Comparison of ENCODE assay signal across 9 mouse cellular contexts in the genomic region with DNA sequence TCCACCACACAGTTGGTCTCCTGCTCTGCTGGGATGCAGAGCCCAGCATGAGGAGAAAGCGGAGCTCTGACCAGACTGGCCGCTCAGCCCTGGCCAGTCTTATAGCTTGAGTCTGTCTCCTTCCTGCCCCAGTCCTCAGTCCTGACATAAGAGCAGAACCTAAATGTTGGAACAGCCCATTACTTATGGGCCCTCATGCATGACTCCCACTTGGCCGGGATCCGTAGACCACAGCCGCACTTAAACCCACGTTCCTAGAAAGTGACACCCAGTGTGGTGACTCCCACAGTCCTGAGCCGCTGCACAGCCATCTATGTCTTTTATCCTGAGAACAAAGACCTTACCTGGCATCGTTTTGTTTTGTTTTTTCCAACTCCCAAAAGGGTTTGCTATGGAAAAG. TPM values are rescaled to one million over a fixed set of nuclear protein-coding genes. Genes with fewer than 3 reads are reported as not detected.
DNase-seq lines count a peak whose midpoint lies in the region; ATAC-seq and TF ChIP-seq lines count a peak whose summit lies in the region.
"Had no signal": no experiment of that assay in that cellular context is flagged by ENCODE, and none has a peak within 500 bp of the region (broad histone marks: within the 10 kb centered on the region; RNA-seq: fewer than 3 reads in every experiment).

No protein-coding gene starts in this region.

- H3K36me3 ChIP-seq in intestine, embryonic 14.5 days (ENCODE audit: control insufficient read depth, insufficient read depth, low read length): 0 out of 2 replicates have a peak, but pooled peaks cover 4% of the 10 kb centered on the region
- H3K36me3 ChIP-seq in small intestine, adult 2 months (ENCODE audit: control insufficient read depth, insufficient read depth, low read length): no peaks in the 10 kb centered on the region
- H3K36me3 ChIP-seq: liver, embryonic 15.5 days had no signal

- peak overlapping the region; percentile 94 for H3K27ac ChIP-seq in gastrocnemius, adult 2 months
- H3K27ac ChIP-seq in intestine, embryonic 14.5 days (ENCODE audit: low read depth): no peak overlapping the region
- H3K27ac ChIP-seq in small intestine, adult 2 months (ENCODE audit: insufficient read depth, low read depth, low read length): 0 out of 2 replicates have a peak overlapping the region, but pooled peaks have one; percentile 22
- H3K27ac ChIP-seq: liver, embryonic 15.5 days had no signal

- TF ChIP-seq CTCF in gastrocnemius, adult 2 months (IDR thresholded peaks at IDR 0.05): no peak
- TF ChIP-seq CTCF in lung, adult 2 months (IDR thresholded peaks at IDR 0.05; ENCODE audit: insufficient read depth, low read length): no peak
- TF ChIP-seq CTCF in small intestine, adult 2 months (IDR thresholded peaks at IDR 0.05; ENCODE audit: extremely low read depth, insufficient read length, insufficient replicate concordance, low read depth, low read length): no peak

- H3K27me3 ChIP-seq in intestine, embryonic 14.5 days (replicated peaks; ENCODE audit: control insufficient read depth, insufficient read depth, low read length): no peaks in the 10 kb centered on the region
- H3K27me3 ChIP-seq in small intestine, adult 2 months (ENCODE audit: control insufficient read depth, insufficient read depth, low read length): peaks cover 10% of the 10 kb centered on the region; the same call in 1 of the 2 replicates

- H3K9me3 ChIP-seq in intestine, embryonic 14.5 days (ENCODE audit: control insufficient read depth, low read length): no peaks in the 10 kb centered on the region
- H3K9me3 ChIP-seq: liver, embryonic 15.5 days had no signal

- ATAC-seq in intestine, embryonic 14.5 days (replicated peaks; ENCODE audit: low FRiP score, low TSS enrichment, low read depth): no peak

- peak overlapping the region; percentile 82 for H3K4me3 ChIP-seq in gastrocnemius, adult 2 months
- peak overlapping the region; percentile 20 for H3K4me3 ChIP-seq in lung, adult 2 months (replicated peaks; ENCODE audit: extremely low read depth, low read depth, low read length)
- H3K4me3 ChIP-seq in intestine, embryonic 14.5 days (ENCODE audit: low read depth, low read length): peak overlapping the region; percentile 79; the same call in 1 of the 2 replicates
- H3K4me3 ChIP-seq in small intestine, adult 2 months (ENCODE audit: low read depth, low read length): peak overlapping the region; percentile 34
- H3K4me3 ChIP-seq: liver, embryonic 15.5 days had no signal

- H3K9ac ChIP-seq in intestine, embryonic 14.5 days (ENCODE audit: low read length): no peak overlapping the region
- H3K9ac ChIP-seq: liver, embryonic 15.5 days had no signal

- DNase-seq in gastrocnemius, adult 2 months: no peak
- no peak for DNase-seq in gastrocnemius, postnatal 25 days
- DNase-seq in lung, adult 2 months: no peak
- no peak for DNase-seq in lung, postnatal 25 days (ENCODE audit: low spot score)
- no peak for DNase-seq in intestine, embryonic 14.5 days (ENCODE audit: low spot score)
- DNase-seq in spleen, adult 12 weeks (ENCODE audit: low spot score): no peak
- DNase-seq in testis, postnatal 10 days (ENCODE audit: low spot score): no peak

- H3K4me2 ChIP-seq in intestine, embryonic 14.5 days (ENCODE audit: low read length): peak overlapping the region; percentile 72

- no peak; the same call in 1 of the 2 replicates for TF ChIP-seq POLR2A in lung, adult 2 months (IDR thresholded peaks at IDR 0.05; ENCODE audit: borderline replicate concordance, extremely low read depth, low read depth, low read length)
- TF ChIP-seq POLR2A in small intestine, adult 2 months (IDR thresholded peaks at IDR 0.05; ENCODE audit: low read depth, low read length): no peak

- WGBS in lung, adult 2 months: 57% methylated on average over 8 of the region's 8 CpGs
- 86% methylated on average over 8 of the region's 8 CpGs for WGBS in intestine, embryonic 14.5 days
- WGBS in small intestine, adult 2 months: 77% methylated on average over 8 of the region's 8 CpGs

- peaks cover 27% of the 10 kb centered on the region for H3K4me1 ChIP-seq in lung, adult 2 months (ENCODE audit: control insufficient read depth, insufficient read depth, low read length)
- H3K4me1 ChIP-seq in intestine, embryonic 14.5 days (replicated peaks; ENCODE audit: control insufficient read depth, insufficient read depth, low read length): peaks cover 6% of the 10 kb centered on the region; the same call in 1 of the 2 replicates
- H3K4me1 ChIP-seq in small intestine, adult 2 months (ENCODE audit: control insufficient read depth, insufficient read depth, insufficient read length, low read length): no peaks in the 10 kb centered on the region; the same call in 1 of the 2 replicates
- H3K4me1 ChIP-seq: liver, embryonic 15.5 days had no signal

- intact Hi-C loops in gastrocnemius, adult 2 months (cut with DNase I): loop anchor here (5.0 kb wide), 2 partner anchors 33 to 52 kb away; no protein-coding TSS in a partner anchor

RNA-seq across cellular contexts. Expression of a gene that starts 2.0 kb away (rescaled TPM):
- total RNA-seq in gastrocnemius, adult 2 months (2021): 100 to 1,000 TPM in 1 of 2 experiments, 10 to 100 TPM in 1; 73.3 to 117 TPM
- total RNA-seq in gastrocnemius, postnatal 25 days (2021): 100 to 1,000 TPM; 206 to 284 TPM
- polyA plus RNA-seq in lung, adult 2 months (2012; rRNA removed): 556 and 580 TPM in 2 replicates
- polyA plus RNA-seq in intestine, embryonic 14.5 days (2014; fragmentation: Nextera tagmentation; extraction: Ambion mirVana): 228 TPM in 2 replicates
- polyA plus RNA-seq in small intestine, adult 2 months (2012; rRNA removed): 77.8 and 136 TPM in 2 replicates

RNA-seq across cellular contexts. Expression of a gene that starts 2.0 kb away (rescaled TPM):
- total RNA-seq in gastrocnemius, adult 2 months (2021): 10 to 100 TPM; 51.3 to 69.5 TPM
- total RNA-seq in gastrocnemius, postnatal 25 days (2021): 100 to 1,000 TPM; 101 to 136 TPM
- polyA plus RNA-seq in lung, adult 2 months (2012; rRNA removed): 219 and 237 TPM in 2 replicates
- 52.9 and 58.4 TPM in 2 replicates for polyA plus RNA-seq in intestine, embryonic 14.5 days (2014; fragmentation: Nextera tagmentation; extraction: Ambion mirVana)
- 23.8 and 35.6 TPM in 2 replicates for polyA plus RNA-seq in small intestine, adult 2 months (2012; rRNA removed)

Comparison
In these comparisons a context has a peak if more than half of its experiments do, and no peak if none do; other contexts are left out.
1. H3K4me3 ChIP-seq: peak in every context shown above with its lines; median percentile 82 in gastrocnemius, adult 2 months; 79 in intestine, embryonic 14.5 days; 34 in small intestine, adult 2 months; 20 in lung, adult 2 months.